Mouse (Mus musculus) heart, adult 2 months (tissue): ENCODE results near the gene Rsbn1l.

Experiments used
- CTCF ChIP-seq: fragments of 200-600 bp; IDR thresholded peaks from 2 replicates; pipeline ENCODE4 v1.8.1; 2022; ENCODE audit warnings: antibody characterized with exemption, mild to moderate bottlenecking, moderate library complexity
- POLR2A ChIP-seq: fragments of 200-500 bp; IDR thresholded peaks from 2 replicates; pipeline ENCODE4 v1.6.1; 2011; ENCODE audit warnings: mild to moderate bottlenecking, low read depth, low read length, control low read depth; ENCODE audit not compliant: insufficient read depth

- TF ChIP-seq CTCF (no peak), POLR2A (no peak)
These were observed 109.2 kb downstream of the Rsbn1l start for GRCm38 (mm10) chr5:20847010-20847409.
